In genomic region chr4:136224677-136225460, GRCm38 (mm10) we compare ENCODE assay signal across 12 mouse cellular contexts. TPM values are rescaled to one million over a fixed set of nuclear protein-coding genes. Genes with fewer than 3 reads are reported as not detected.
A peak's percentile ranks its signal among the peaks of the same experiment; 100 is the strongest.
DNase-seq lines count a peak whose midpoint lies in the region; ATAC-seq and TF ChIP-seq lines count a peak whose summit lies in the region.
"Had no signal": no experiment of that assay in that cellular context is flagged by ENCODE, and none has a peak within 500 bp of the region (broad histone marks: within the 10 kb centered on the region; RNA-seq: fewer than 3 reads in every experiment).

No protein-coding gene starts in this region.

- no peak for TF ChIP-seq CTCF in forebrain, postnatal 0 days (IDR thresholded peaks at IDR 0.05; ENCODE audit: low read depth)

- no peak for DNase-seq in forebrain, embryonic 10.5 days (ENCODE audit: extremely low spot score, low spot score)
- DNase-seq in forebrain, postnatal 0 days = no peak
- peak; percentile 74 for DNase-seq in MN1 (ENCODE audit: low spot score)
- DNase-seq in hindbrain, embryonic 10.5 days (ENCODE audit: low spot score) = no peak
- DNase-seq in urinary bladder, adult 2 months (ENCODE audit: low spot score) = no peak
- no peak for DNase-seq in adrenal gland, postnatal 4 days (ENCODE audit: low spot score in 2 of 2)
- no peak for DNase-seq in lung, adult 18-20 months
- DNase-seq: adrenal gland, adult 2 months had no signal

- H3K27me3 ChIP-seq in forebrain, embryonic 10.5 days (ENCODE audit: poor library complexity, severe bottlenecking) = peaks cover 19% of the 10 kb centered on the region
- H3K27me3 ChIP-seq in forebrain, postnatal 0 days (ENCODE audit: insufficient read depth, low read length) = no peaks in the 10 kb centered on the region
- H3K27me3 ChIP-seq in hindbrain, embryonic 10.5 days (ENCODE audit: insufficient read depth, poor library complexity, severe bottlenecking) = peaks cover 16% of the 10 kb centered on the region
- peaks cover 10% of the 10 kb centered on the region; the same call in 1 of the 2 replicates for H3K27me3 ChIP-seq in midbrain, embryonic 13.5 days
- H3K27me3 ChIP-seq: intestine, embryonic 15.5 days had no signal

- no peaks in the 10 kb centered on the region for H3K9me3 ChIP-seq in forebrain, embryonic 10.5 days
- H3K9me3 ChIP-seq in forebrain, postnatal 0 days (ENCODE audit: low read length) = no peaks in the 10 kb centered on the region
- H3K9me3 ChIP-seq in hindbrain, embryonic 10.5 days = no peaks in the 10 kb centered on the region
- H3K9me3 ChIP-seq in midbrain, embryonic 13.5 days = no peaks in the 10 kb centered on the region
- H3K9me3 ChIP-seq: G1E; heart, embryonic 12.5 days; intestine, embryonic 15.5 days had no signal

- WGBS in forebrain, embryonic 10.5 days = 81% methylated on average over 23 of the region's 23 CpGs
- WGBS in forebrain, postnatal 0 days = 84% methylated on average over 23 of the region's 23 CpGs
- 83% methylated on average over 23 of the region's 23 CpGs for WGBS in hindbrain, embryonic 10.5 days
- WGBS in midbrain, embryonic 13.5 days = 82% methylated on average over 23 of the region's 23 CpGs

- no peak overlapping the region for H3K4me2 ChIP-seq in forebrain, postnatal 0 days (ENCODE audit: low read depth)
- no peak overlapping the region for H3K4me2 ChIP-seq in midbrain, embryonic 13.5 days (replicated peaks)
- H3K4me2 ChIP-seq: heart, embryonic 12.5 days; intestine, embryonic 15.5 days had no signal

- H3K36me3 ChIP-seq in forebrain, embryonic 10.5 days (replicated peaks) = no peaks in the 10 kb centered on the region
- H3K36me3 ChIP-seq in forebrain, postnatal 0 days (ENCODE audit: insufficient read depth) = no peaks in the 10 kb centered on the region
- H3K36me3 ChIP-seq in hindbrain, embryonic 10.5 days = no peaks in the 10 kb centered on the region; the same call in 1 of the 2 replicates
- H3K36me3 ChIP-seq in midbrain, embryonic 13.5 days = no peaks in the 10 kb centered on the region
- H3K36me3 ChIP-seq: G1E; heart, embryonic 12.5 days; intestine, embryonic 15.5 days had no signal

- peak overlapping the region; percentile 59 for H3K27ac ChIP-seq in forebrain, embryonic 10.5 days
- H3K27ac ChIP-seq in forebrain, postnatal 0 days (ENCODE audit: low read depth, low read length) = no peak overlapping the region
- H3K27ac ChIP-seq in hindbrain, embryonic 10.5 days = peak overlapping the region; percentile 74
- H3K27ac ChIP-seq in midbrain, embryonic 13.5 days = peak overlapping the region; percentile 84
- H3K27ac ChIP-seq: intestine, embryonic 15.5 days had no signal

- peaks cover 35% of the 10 kb centered on the region for H3K4me1 ChIP-seq in forebrain, embryonic 10.5 days
- 0 out of 2 replicates have a peak, but pooled peaks cover 10% of the 10 kb centered on the region for H3K4me1 ChIP-seq in forebrain, postnatal 0 days (ENCODE audit: insufficient read depth)
- H3K4me1 ChIP-seq in hindbrain, embryonic 10.5 days (replicated peaks) = peaks cover 32% of the 10 kb centered on the region
- H3K4me1 ChIP-seq in midbrain, embryonic 13.5 days (replicated peaks) = peaks cover 25% of the 10 kb centered on the region

- no peak overlapping the region for H3K9ac ChIP-seq in forebrain, postnatal 0 days
- no peak overlapping the region for H3K9ac ChIP-seq in midbrain, embryonic 13.5 days (replicated peaks)
- H3K9ac ChIP-seq: heart, embryonic 12.5 days; intestine, embryonic 15.5 days had no signal

- H3K4me3 ChIP-seq in forebrain, embryonic 10.5 days = no peak overlapping the region
- H3K4me3 ChIP-seq in forebrain, postnatal 0 days (ENCODE audit: low read depth, low read length) = no peak overlapping the region
- no peak overlapping the region for H3K4me3 ChIP-seq in hindbrain, embryonic 10.5 days
- H3K4me3 ChIP-seq in midbrain, embryonic 13.5 days (replicated peaks) = no peak overlapping the region
- H3K4me3 ChIP-seq: heart, embryonic 12.5 days; intestine, embryonic 15.5 days had no signal

- no peak for ATAC-seq in forebrain, postnatal 0 days
- ATAC-seq in midbrain, embryonic 13.5 days = no peak
- ATAC-seq: intestine, embryonic 15.5 days had no signal

RNA-seq across cellular contexts. Expression of gene Asap3, which starts 18.7 kb away (rescaled TPM):
- polyA plus RNA-seq in forebrain, embryonic 10.5 days (2016; fragmentation: Nextera tagmentation; extraction: Ambion mirVana) = 4.7 and 5.2 TPM in 2 replicates
- 3.5 and 3.8 TPM in 2 replicates for total RNA-seq in forebrain, postnatal 0 days (2014; rRNA removed)
- polyA plus RNA-seq in forebrain, postnatal 0 days (2015; fragmentation: Nextera tagmentation; extraction: Ambion mirVana) = 2.0 and 2.5 TPM in 2 replicates
- polyA plus RNA-seq in hindbrain, embryonic 10.5 days (2016; fragmentation: Nextera tagmentation; extraction: Ambion mirVana) = 5.2 and 6.5 TPM in 2 replicates
- 3.9 and 4.5 TPM in 2 replicates for polyA plus RNA-seq in midbrain, embryonic 13.5 days (2015; fragmentation: Nextera tagmentation; extraction: Ambion mirVana)
- polyA plus RNA-seq in urinary bladder, adult 2 months (2012; rRNA removed) = 11.7 and 11.8 TPM in 2 replicates
- total RNA-seq in adrenal gland, postnatal 4 days (2021) = 1 to 10 TPM; 6.0 to 6.1 TPM

RNA-seq across cellular contexts. Expression of gene Tcea3, which starts 22.7 kb away (rescaled TPM):
- 0.49 and 0.77 TPM in 2 replicates for polyA plus RNA-seq in forebrain, embryonic 10.5 days (2016; fragmentation: Nextera tagmentation; extraction: Ambion mirVana)
- 0.31 and 0.48 TPM in 2 replicates for total RNA-seq in forebrain, postnatal 0 days (2014; rRNA removed)
- 1.6 and 1.9 TPM in 2 replicates for polyA plus RNA-seq in forebrain, postnatal 0 days (2015; fragmentation: Nextera tagmentation; extraction: Ambion mirVana)
- polyA plus RNA-seq in hindbrain, embryonic 10.5 days (2016; fragmentation: Nextera tagmentation; extraction: Ambion mirVana) = 1.3 and 2.2 TPM in 2 replicates
- polyA plus RNA-seq in midbrain, embryonic 13.5 days (2015; fragmentation: Nextera tagmentation; extraction: Ambion mirVana) = 0.87 and 1.1 TPM in 2 replicates
- polyA plus RNA-seq in urinary bladder, adult 2 months (2012; rRNA removed) = 42.6 and 65.1 TPM in 2 replicates
- 10 to 100 TPM; 10.6 to 13.1 TPM for total RNA-seq in adrenal gland, postnatal 4 days (2021)
- polyA plus RNA-seq: G1E had no signal

RNA-seq across cellular contexts. Expression of gene E2f2, which starts 52.7 kb away (rescaled TPM):
- 10.3 and 11.4 TPM in 2 replicates for polyA plus RNA-seq in forebrain, embryonic 10.5 days (2016; fragmentation: Nextera tagmentation; extraction: Ambion mirVana)
- 0.85 and 1.2 TPM in 2 replicates for total RNA-seq in forebrain, postnatal 0 days (2014; rRNA removed)
- polyA plus RNA-seq in forebrain, postnatal 0 days (2015; fragmentation: Nextera tagmentation; extraction: Ambion mirVana) = 0.84 and 1.4 TPM in 2 replicates
- 9.0 and 9.4 TPM in 2 replicates for polyA plus RNA-seq in hindbrain, embryonic 10.5 days (2016; fragmentation: Nextera tagmentation; extraction: Ambion mirVana)
- polyA plus RNA-seq in midbrain, embryonic 13.5 days (2015; fragmentation: Nextera tagmentation; extraction: Ambion mirVana) = 3.8 and 4.0 TPM in 2 replicates
- polyA plus RNA-seq in urinary bladder, adult 2 months (2012; rRNA removed) = 0.50 TPM in 2 replicates
- total RNA-seq in adrenal gland, postnatal 4 days (2021) = 10 to 100 TPM; 15.0 to 23.0 TPM

RNA-seq across cellular contexts. Expression of gene Zfp46, which starts 59.6 kb away (rescaled TPM):
- 21.1 and 21.8 TPM in 2 replicates for polyA plus RNA-seq in forebrain, embryonic 10.5 days (2016; fragmentation: Nextera tagmentation; extraction: Ambion mirVana)
- total RNA-seq in forebrain, postnatal 0 days (2014; rRNA removed) = 72.6 and 73.1 TPM in 2 replicates
- 23.6 and 31.0 TPM in 2 replicates for polyA plus RNA-seq in forebrain, postnatal 0 days (2015; fragmentation: Nextera tagmentation; extraction: Ambion mirVana)
- 24.6 and 29.0 TPM in 2 replicates for polyA plus RNA-seq in hindbrain, embryonic 10.5 days (2016; fragmentation: Nextera tagmentation; extraction: Ambion mirVana)
- polyA plus RNA-seq in midbrain, embryonic 13.5 days (2015; fragmentation: Nextera tagmentation; extraction: Ambion mirVana) = 39.5 and 40.7 TPM in 2 replicates
- polyA plus RNA-seq in urinary bladder, adult 2 months (2012; rRNA removed) = 41.0 and 50.3 TPM in 2 replicates
- 10 to 100 TPM; 39.2 to 41.8 TPM for total RNA-seq in adrenal gland, postnatal 4 days (2021)

Comparison
In these comparisons a context has a peak if more than half of its experiments do, and no peak if none do; other contexts are left out.
1. RNA of gene Tcea3, which starts 22.7 kb away (polyA plus RNA-seq): 42.6 to 65.1 TPM in urinary bladder, adult 2 months; 1.3 to 2.2 TPM in hindbrain, embryonic 10.5 days, 1.6 to 1.9 TPM in forebrain, postnatal 0 days, 0.87 to 1.1 TPM in midbrain, embryonic 13.5 days and 0.49 to 0.77 TPM in forebrain, embryonic 10.5 days; every median in the first group is over 10 times any median in the second.